Mouse (Mus musculus) 3T3-L1 (cell line): ENCODE data around the gene Ggact.
A peak's percentile ranks its signal among the peaks of the same experiment; 100 is the strongest.

ENCODE experiments used
- DNase-seq: peaks from one replicate; pipeline ENCODE4 v3.0.0-alpha.2; 2015; ENCODE audit warnings: low read depth, low spot score

Gene Ggact

GRCm38 (mm10) chr14:122867531-122868285 lies 45.8 kb downstream of the Ggact start:
- DNase-seq, result peak; percentile 28

- no peak for DNase-seq
These were observed 48.0 kb downstream of the Ggact start for GRCm38 (mm10) chr14:122865462-122866129.

- DNase-seq, result no peak
These were observed 50.9 kb downstream of the Ggact start for GRCm38 (mm10) chr14:122862623-122863022.

GRCm38 (mm10) chr14:122859792-122860191 lies 53.8 kb downstream of the Ggact start:
- no peak for DNase-seq

- no peak for DNase-seq
These were observed 61.0 kb downstream of the Ggact start for GRCm38 (mm10) chr14:122852506-122853057.

- no peak for DNase-seq
These were observed 76.5 kb downstream of the Ggact start for GRCm38 (mm10) chr14:122837018-122837417.

GRCm38 (mm10) chr14:122836221-122836620 lies 77.3 kb downstream of the Ggact start:
- DNase-seq, result no peak

- no peak for DNase-seq
These were observed 77.9 kb downstream of the Ggact start for GRCm38 (mm10) chr14:122835487-122836190.

- DNase-seq, result no peak
These were observed 78.8 kb downstream of the Ggact start for GRCm38 (mm10) chr14:122834753-122835152.

GRCm38 (mm10) chr14:122833666-122834065 lies 79.9 kb downstream of the Ggact start:
- peak; percentile 64 for DNase-seq

- no peak for DNase-seq
These were observed 83.1 kb downstream of the Ggact start for GRCm38 (mm10) chr14:122830433-122830832.

- DNase-seq, result no peak
These were observed 88.1 kb downstream of the Ggact start for GRCm38 (mm10) chr14:122825464-122825863.

- DNase-seq, result no peak
These were observed 89.8 kb downstream of the Ggact start for GRCm38 (mm10) chr14:122823791-122824190.

GRCm38 (mm10) chr14:122821002-122821401 lies 92.6 kb downstream of the Ggact start:
- no peak for DNase-seq

GRCm38 (mm10) chr14:122800296-122800695 lies 113.3 kb downstream of the Ggact start:
- DNase-seq, result no peak

- no peak for DNase-seq
These were observed 120.2 kb downstream of the Ggact start for GRCm38 (mm10) chr14:122793368-122793767.

- DNase-seq, result no peak
These were observed 123.4 kb downstream of the Ggact start for GRCm38 (mm10) chr14:122790111-122790510.

- DNase-seq, result no peak
These were observed 125.4 kb downstream of the Ggact start for GRCm38 (mm10) chr14:122788199-122788598.

- DNase-seq, result no peak
These were observed 128.9 kb downstream of the Ggact start for GRCm38 (mm10) chr14:122784701-122785100.

- no peak for DNase-seq
These were observed 147.1 kb downstream of the Ggact start for GRCm38 (mm10) chr14:122766448-122766847.
